Mouse (Mus musculus) c-Kit-positive CD71-positive TER-119-negative erythroid progenitor cells, embryonic 14.5 days (primary cell): Measurements from ENCODE around the gene Tssk4.

Source experiments
- DNase-seq: peaks from one replicate; pipeline ENCODE4 v3.0.0-alpha.2; 2013; ENCODE audit warnings: low read depth

Tssk4 gene

DNA sequence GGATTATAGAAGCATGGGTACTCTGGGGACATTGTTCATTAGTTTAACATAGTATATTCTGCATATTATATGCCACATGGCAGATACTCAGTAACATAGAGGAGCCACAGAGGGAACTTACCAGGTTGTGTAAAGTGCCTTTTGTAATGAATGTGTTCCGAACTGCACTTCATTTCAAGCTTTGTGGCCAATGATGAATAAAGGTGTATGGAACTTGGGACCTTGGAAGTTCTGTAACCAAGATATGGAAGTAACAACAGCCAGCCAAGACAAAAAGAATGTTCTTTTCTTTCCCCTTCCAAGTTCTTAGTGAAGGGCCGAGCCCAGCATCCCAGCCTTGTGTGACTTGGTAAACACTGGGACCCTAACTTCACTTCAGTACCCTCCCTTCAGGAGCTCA lies at the start of gene Tssk4:
Gene Tssk4 (plus strand): TSS at position 301 of the 400 bp plus-strand sequence.
- no peak for DNase-seq

DNA sequence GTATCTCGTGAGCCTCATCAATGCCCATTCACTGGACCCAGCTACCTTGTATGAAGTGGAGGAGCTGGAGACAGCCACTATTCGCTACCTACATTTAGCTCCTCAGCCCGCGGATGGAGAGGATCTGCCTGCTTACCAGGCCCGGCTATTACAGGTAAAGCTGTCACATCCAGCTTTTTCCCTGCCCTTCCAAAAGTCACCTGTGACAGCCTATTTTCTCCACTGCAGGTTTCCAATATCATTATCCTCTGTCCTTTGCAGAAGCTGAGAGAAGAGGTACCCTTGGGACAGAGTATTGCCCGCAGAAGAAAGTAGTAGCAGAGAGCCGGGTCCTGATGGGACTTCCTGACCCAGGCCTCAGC lies 46.7 kb upstream of the Tssk4 start, which contains the start of gene Irf9:
Gene Irf9 (plus strand): TSS at position 301 of the 362 bp plus-strand sequence.
- DNase-seq, result no peak

GRCm38 (mm10) chr14:55603633-55604576 lies 46.1 kb upstream of the Tssk4 start:
- DNase-seq, result peak; percentile 98

GRCm38 (mm10) chr14:55604823-55605222 lies 45.2 kb upstream of the Tssk4 start:
- DNase-seq, result no peak

- DNase-seq, result no peak
These were observed 44.1 kb upstream of the Tssk4 start for GRCm38 (mm10) chr14:55605743-55606459.

GRCm38 (mm10) chr14:55608339-55608738 lies 41.6 kb upstream of the Tssk4 start:
- no peak for DNase-seq

DNA sequence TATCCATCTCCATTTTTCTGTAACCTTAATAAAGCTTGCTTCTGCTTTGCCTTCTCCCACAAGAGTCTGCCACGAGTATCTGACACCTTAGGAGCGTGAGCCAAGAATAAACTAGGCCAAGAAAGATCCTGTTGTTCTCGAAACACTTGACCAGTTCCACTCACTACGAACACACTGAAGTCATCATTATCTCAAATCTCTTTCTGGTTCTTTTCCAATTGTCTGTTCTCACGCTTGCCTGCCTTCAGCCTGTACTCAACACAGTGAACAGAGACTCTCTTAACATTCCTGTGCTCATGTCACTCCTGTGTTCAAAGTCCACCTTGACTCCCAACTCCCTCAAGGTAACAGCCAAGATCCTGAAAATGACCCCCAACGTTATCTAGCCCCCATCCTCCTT lies 36.6 kb upstream of the Tssk4 start:
- no peak for DNase-seq

DNA sequence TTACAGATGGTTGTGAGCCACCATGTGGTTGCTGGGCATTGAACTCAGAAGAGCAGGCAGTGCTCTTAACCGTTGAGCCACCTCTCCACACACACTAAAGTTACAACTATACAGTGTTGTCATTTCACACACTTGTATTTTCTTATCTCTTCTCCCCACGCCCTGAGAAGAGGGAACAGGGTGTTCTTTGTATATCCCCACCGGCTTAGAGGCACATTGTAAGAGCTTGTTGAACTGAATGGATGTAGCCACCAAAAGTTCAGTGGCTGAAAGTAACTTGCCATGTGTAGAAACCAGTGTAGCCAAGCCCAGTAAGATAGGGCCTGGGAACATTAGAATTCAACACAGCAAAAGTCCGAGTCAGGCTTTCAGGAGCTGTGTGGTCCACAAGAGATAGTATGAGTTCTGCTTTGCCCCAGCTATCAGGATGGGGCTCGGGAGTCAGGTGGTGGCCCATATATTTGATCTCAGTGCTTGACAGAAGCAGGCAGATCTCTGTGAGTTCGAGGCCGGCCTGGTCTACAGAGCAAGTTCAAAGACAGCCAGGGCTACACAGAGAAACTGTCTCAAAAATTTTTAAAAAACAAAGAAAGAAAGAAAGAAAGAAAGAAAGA lies 35.3 kb upstream of the Tssk4 start:
- DNase-seq, result peak; percentile 85

GRCm38 (mm10) chr14:55615876-55616275 lies 34.1 kb upstream of the Tssk4 start:
- no peak for DNase-seq

- no peak for DNase-seq
These were observed 33.1 kb upstream of the Tssk4 start for GRCm38 (mm10) chr14:55616844-55617243.

DNA sequence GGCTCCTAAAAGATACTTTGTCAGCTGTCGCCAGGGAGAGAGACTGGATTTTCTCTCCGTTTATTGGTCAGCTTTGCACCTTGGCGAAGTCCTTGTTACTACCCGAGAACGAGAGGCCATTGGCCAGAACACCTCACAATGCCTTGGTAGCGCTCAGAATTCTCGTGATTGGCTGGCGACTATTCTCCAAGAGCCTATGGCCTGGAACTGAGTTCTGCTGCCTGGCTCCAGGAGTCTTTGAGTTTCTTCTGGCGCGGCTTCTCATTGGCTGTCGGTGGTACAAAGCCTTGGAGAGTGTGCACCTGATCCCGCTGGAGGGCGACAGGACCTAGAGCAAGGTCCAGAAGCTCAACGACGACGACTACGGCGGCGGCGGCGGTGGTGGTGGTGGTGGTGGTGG lies 32.2 kb upstream of the Tssk4 start, which contains the start of gene Rec8:
Gene Rec8 (plus strand): TSS at position 216 of the 400 bp plus-strand sequence.
- no peak for DNase-seq

DNA sequence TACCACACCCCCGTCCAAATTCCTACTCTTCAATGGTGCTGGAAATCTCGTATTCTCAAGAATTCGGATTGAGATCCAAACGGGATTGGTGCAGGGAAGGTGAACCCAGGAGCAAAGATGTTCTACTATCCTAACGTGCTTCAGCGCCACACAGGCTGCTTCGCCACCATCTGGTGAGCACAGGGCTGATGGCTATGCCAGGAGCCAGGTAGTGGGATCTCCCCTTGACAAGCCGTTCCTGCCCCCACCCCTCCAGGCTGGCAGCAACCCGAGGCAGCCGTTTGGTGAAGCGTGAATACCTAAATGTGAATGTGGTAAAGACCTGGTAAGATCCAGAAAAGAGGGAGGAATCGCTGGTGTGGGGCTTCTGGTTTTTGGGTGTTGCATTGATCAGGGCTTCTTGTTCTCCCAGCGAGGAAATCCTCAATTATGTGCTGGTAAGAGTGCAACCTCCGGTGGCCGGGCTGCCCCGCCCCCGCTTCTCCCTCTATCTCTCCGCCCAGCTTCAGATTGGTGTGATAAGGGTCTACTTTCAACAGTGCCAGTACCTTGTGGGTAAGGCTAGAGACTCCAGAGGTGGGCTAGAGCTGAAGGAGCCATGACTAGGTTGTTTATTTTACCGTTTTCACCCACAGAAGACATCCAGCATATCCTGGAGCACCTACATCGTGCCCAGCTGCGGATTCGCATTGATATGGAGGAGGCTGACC lies 31.3 kb upstream of the Tssk4 start:
- DNase-seq, result peak; percentile 70

- DNase-seq, result no peak
These were observed 21.7 kb upstream of the Tssk4 start for GRCm38 (mm10) chr14:55628077-55628827.

- DNase-seq, result no peak
These were observed 20.7 kb upstream of the Tssk4 start for GRCm38 (mm10) chr14:55629312-55629711.

GRCm38 (mm10) chr14:55634874-55635522 lies 15.0 kb upstream of the Tssk4 start:
- no peak for DNase-seq

GRCm38 (mm10) chr14:55635523-55636007 lies 14.4 kb upstream of the Tssk4 start, which contains the start of gene Ipo4:
Gene Ipo4 (minus strand): TSS chr14:55635957.
- peak; percentile 78 for DNase-seq

DNA sequence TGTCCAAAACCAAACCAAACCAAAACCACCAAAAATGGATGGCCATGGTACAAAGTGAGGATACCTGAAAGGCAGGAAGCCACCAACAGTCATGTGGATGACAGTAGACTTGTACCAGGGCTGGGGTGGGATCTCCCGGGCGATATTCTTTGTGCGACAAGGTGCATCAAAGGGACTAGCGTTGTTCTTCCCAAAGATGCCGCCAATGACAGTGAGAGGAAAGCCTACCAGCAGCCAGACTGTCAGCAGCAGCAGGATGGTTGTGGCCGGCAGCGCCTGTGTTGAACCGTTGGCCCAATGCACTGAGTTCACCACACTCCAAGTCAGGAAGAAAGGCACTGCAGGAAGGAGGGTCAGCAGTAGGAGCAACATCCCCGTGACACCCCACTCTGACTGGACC lies 12.2 kb upstream of the Tssk4 start, which contains the start of gene Gm49378:
Gene Gm49378 (minus strand): TSS at position 101 of the 400 bp plus-strand sequence.
- no peak for DNase-seq

GRCm38 (mm10) chr14:55640816-55641215 lies 9.2 kb upstream of the Tssk4 start:
- no peak for DNase-seq

GRCm38 (mm10) chr14:55641291-55641690 lies 8.7 kb upstream of the Tssk4 start:
- no peak for DNase-seq

DNA sequence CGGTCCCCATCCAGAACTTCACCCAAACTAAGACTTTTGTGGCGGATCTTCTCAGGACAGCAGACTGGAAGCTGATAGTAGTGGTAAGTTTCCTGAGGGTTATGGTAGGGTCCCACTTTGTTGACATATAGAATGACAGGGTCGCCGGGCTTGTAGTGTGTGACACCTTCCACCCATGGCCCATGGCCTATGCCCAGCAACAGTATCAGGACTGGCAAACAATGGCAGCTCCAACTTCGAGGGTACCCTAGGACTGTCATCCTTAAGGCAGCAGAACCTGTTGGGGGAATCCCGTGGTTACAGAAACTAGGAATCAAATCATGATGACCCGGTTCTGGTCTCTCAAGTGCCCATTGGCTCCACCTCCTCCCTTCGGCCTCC lies 7.3 kb upstream of the Tssk4 start:
- no peak for DNase-seq
